8 mouse cellular contexts compared by ENCODE assay signal in genomic region chr19:6235084-6236052, GRCm38 (mm10). TPM values are rescaled to one million over a fixed set of nuclear protein-coding genes. Genes with fewer than 3 reads are reported as not detected.
A peak's percentile ranks its signal among the peaks of the same experiment; 100 is the strongest.
DNase-seq lines count a peak whose midpoint lies in the region; ATAC-seq and TF ChIP-seq lines count a peak whose summit lies in the region.

Gene Ppp2r5b, minus strand, starts transcription at chr19:6235872.

- no peaks in the 10 kb centered on the region for H3K27me3 ChIP-seq in Patski
- H3K27me3 ChIP-seq in hindbrain, embryonic 14.5 days (ENCODE audit: control insufficient read depth, insufficient read depth, low read length), result no peaks in the 10 kb centered on the region

- peak within 1 kb of the TSS; percentile 93 for H3K4me2 ChIP-seq in hindbrain, embryonic 14.5 days (replicated peaks)

- TF ChIP-seq CTCF in Patski (IDR thresholded peaks at IDR 0.05), result no peak

- peak; percentile 37 for ATAC-seq in Patski
- ATAC-seq in hindbrain, embryonic 14.5 days (ENCODE audit: low FRiP score), result peak; percentile 91

- peak within 1 kb of the TSS; percentile 79 for H3K4me3 ChIP-seq in hindbrain, embryonic 14.5 days (replicated peaks; ENCODE audit: low read length)

- H3K36me3 ChIP-seq in hindbrain, embryonic 14.5 days (replicated peaks; ENCODE audit: control insufficient read depth, insufficient read depth), result peaks cover 35% of the 10 kb centered on the region

- H3K9me3 ChIP-seq in hindbrain, embryonic 14.5 days (ENCODE audit: control insufficient read depth, low read length), result no peaks in the 10 kb centered on the region

- H3K4me1 ChIP-seq in hindbrain, embryonic 14.5 days (replicated peaks; ENCODE audit: control insufficient read depth, insufficient read depth, low read length), result peaks cover 15% of the 10 kb centered on the region

- peak within 1 kb of the TSS; percentile 91 for H3K9ac ChIP-seq in hindbrain, embryonic 14.5 days

- WGBS in hindbrain, embryonic 14.5 days, result 2% methylated on average over 48 of the region's 48 CpGs

- POLR2A ChIA-PET in Patski (lab: Charles Lee), result interaction anchor here (0.8 to 3.1 kb wide), 5 partner anchors 14 to 107 kb away, joined by 3 to 16 read pairs (median 3); partner anchors contain the start of genes Arl2, Batf2 and Snx15

- DNase-seq in Patski (ENCODE audit: low read depth, low spot score), result no peak
- DNase-seq in cerebellum, postnatal 14 days, result peak; percentile 96 to 97
- DNase-seq in frontal cortex, postnatal 25 days (ENCODE audit: low spot score in 2 of 2), result peak; percentile 76 to 91
- DNase-seq in hindbrain, embryonic 14.5 days (ENCODE audit: low spot score), result peak; percentile 91
- DNase-seq in layer of hippocampus, postnatal 36 days, result peak; percentile 94 to 95
- peak; percentile 98 for DNase-seq in lung, postnatal 36 days
- DNase-seq in retina, postnatal 1 day, result peak; percentile 96
- DNase-seq in urinary bladder, adult 18-20 months (ENCODE audit: low spot score in 2 of 2), result peak; percentile 88 to 94

- in situ Hi-C loops in Patski (cut with MboI; ENCODE audit: low pct_unique_long_range_greater_than_20kb), result no loop called here

- CTCF ChIA-PET in Patski (lab: Charles Lee), result interaction anchor here (1.1 to 1.9 kb wide), 2 partner anchors 18 to 94 kb away, joined by 5 to 6 read pairs; partner anchors contain the start of genes Arl2 and Batf2

- peak within 1 kb of the TSS; percentile 85 for H3K27ac ChIP-seq in hindbrain, embryonic 14.5 days

RNA-seq across cellular contexts. Expression of gene Ppp2r5b, which starts in this region (rescaled TPM):
- polyA plus RNA-seq in Patski (2021), result 172 TPM
- polyA plus RNA-seq in hindbrain, embryonic 14.5 days (2014; fragmentation: Nextera tagmentation; extraction: Ambion mirVana), result 140 and 158 TPM in 2 replicates
- 100 to 1,000 TPM; 135 to 137 TPM for total RNA-seq in layer of hippocampus, postnatal 36 days (2021)
